Mouse (Mus musculus) heart, postnatal 36 days (tissue): ENCODE data around the gene Cnbp. TPM values are rescaled to one million over a fixed set of nuclear protein-coding genes. Genes with fewer than 3 reads are reported as not detected.

Source experiments
- DNase-seq, 2 experiments: peaks; one replicate each; pipeline ENCODE4 v3.0.0; 2021 to 2022
- intact Hi-C: fragments of 180-260 bp; cut with DNase I; formaldehyde crosslinking; loops from one replicate; pipeline ENCODE4 v1.15.1; 2025
- total RNA-seq, 2 experiments: library from RNA; stranded (reverse); gene quantifications; 2 replicates each; pipeline ENCODE4 v1.2.3; 2021

Gene Cnbp
- total RNA-seq, 2 experiments from 2014 or later: 303 to 349 TPM

GRCm38 (mm10) chr6:87808521-87808920, 42.4 kb downstream of the Cnbp start:
- DNase-seq: no peak
- intact Hi-C loops: no loop called here

GRCm38 (mm10) chr6:87807735-87808440, 43.0 kb downstream of the Cnbp start:
- DNase-seq: no peak
- intact Hi-C loops: no loop called here

- intact Hi-C loops: no loop called here
- DNase-seq: no peak
Measured at GRCm38 (mm10) chr6:87806857-87807256, 44.0 kb downstream of the Cnbp start.

GRCm38 (mm10) chr6:87806028-87806427, 44.9 kb downstream of the Cnbp start:
- DNase-seq: no peak
- intact Hi-C loops: no loop called here

- intact Hi-C loops: no loop called here
- no peak for DNase-seq
Measured at GRCm38 (mm10) chr6:87805448-87805847, 45.5 kb downstream of the Cnbp start.

- intact Hi-C loops: no loop called here
- DNase-seq: no peak
Measured at GRCm38 (mm10) chr6:87804886-87805285, 46.0 kb downstream of the Cnbp start.

- no peak for DNase-seq
- intact Hi-C loops: no loop called here
Measured at GRCm38 (mm10) chr6:87804036-87804435, 46.9 kb downstream of the Cnbp start.

GRCm38 (mm10) chr6:87802462-87802861, 48.4 kb downstream of the Cnbp start:
- intact Hi-C loops: no loop called here
- DNase-seq: no peak

GRCm38 (mm10) chr6:87799576-87799975, 51.3 kb downstream of the Cnbp start:
- intact Hi-C loops: no loop called here
- DNase-seq: no peak

GRCm38 (mm10) chr6:87797321-87797720, 53.6 kb downstream of the Cnbp start:
- intact Hi-C loops: no loop called here
- no peak for DNase-seq

GRCm38 (mm10) chr6:87796251-87796880, 54.5 kb downstream of the Cnbp start:
- DNase-seq: no peak
- intact Hi-C loops: no loop called here

- intact Hi-C loops: no loop called here
Measured at GRCm38 (mm10) chr6:87795385-87796150, 55.3 kb downstream of the Cnbp start.

GRCm38 (mm10) chr6:87793821-87794510, 56.9 kb downstream of the Cnbp start:
- DNase-seq: no peak
- intact Hi-C loops: no loop called here

More at GRCm38 (mm10) chr6:87795385-87796150, 55.3 kb downstream of the Cnbp start:
- no peak for DNase-seq

Other genes with a start within 250 kb of the Cnbp start
- gene Aplf, start 178.9 kb downstream of the Cnbp start, total RNA-seq: 1 to 10 TPM; 2.3 to 3.4 TPM
- 1 to 10 TPM; 1.2 to 1.4 TPM for gene Efcc1, start 120.2 kb downstream of the Cnbp start, total RNA-seq
- gene Gp9, start 73.0 kb downstream of the Cnbp start, total RNA-seq: 1 to 10 TPM in 1 of 2 experiments, under 1 TPM in 1; 0.94 to 1.1 TPM
- gene Rab43, start 38.9 kb downstream of the Cnbp start, total RNA-seq: 10 to 100 TPM; 10.7 to 11.1 TPM
- 1 to 10 TPM in 1 of 2 experiments, under 1 TPM in 1; 0.79 to 2.0 TPM for gene Gm45140, start 15.3 kb downstream of the Cnbp start, total RNA-seq
- 10 to 100 TPM; 18.7 to 18.9 TPM for gene Isy1, start 12.3 kb downstream of the Cnbp start, total RNA-seq
- gene Copg1, start 36.7 kb upstream of the Cnbp start, total RNA-seq: 10 to 100 TPM; 41.6 to 42.2 TPM
- 1 to 10 TPM; 9.5 to 9.9 TPM for gene Hmces, start 62.8 kb upstream of the Cnbp start, total RNA-seq
- gene H1fx, start 130.5 kb upstream of the Cnbp start, total RNA-seq: 1 to 10 TPM; 1.9 to 2.7 TPM
- 100 to 1,000 TPM; 253 to 304 TPM for gene Rab7, start 194.2 kb upstream of the Cnbp start, total RNA-seq
- 100 to 1,000 TPM in 1 of 2 experiments, 10 to 100 TPM in 1; 95.1 to 102 TPM for gene Rpn1, start 233.4 kb upstream of the Cnbp start, total RNA-seq